Mouse (Mus musculus): ENCODE data around the gene Pitpnm2.

DNA sequence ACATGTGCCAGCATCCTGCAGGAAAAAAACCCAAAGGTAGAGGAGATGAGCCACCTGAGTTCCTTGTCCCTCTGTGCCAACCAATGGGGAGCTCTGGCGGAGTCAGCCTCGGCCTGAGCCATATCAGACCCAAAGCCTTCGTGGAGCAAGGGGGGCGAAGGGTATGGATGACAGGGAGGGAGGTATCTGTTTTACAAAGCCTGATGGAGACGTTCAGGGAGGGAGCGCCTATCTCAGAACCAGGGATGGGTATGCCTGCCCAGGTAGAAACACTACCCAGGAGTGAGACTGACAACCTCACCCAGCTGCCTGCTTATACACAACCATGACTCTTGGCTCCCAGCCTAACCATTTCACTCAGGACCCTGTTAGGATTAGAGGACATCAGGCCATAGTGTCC is 33.2 kb downstream of the Pitpnm2 start:
- TF ChIP-seq MAX (IDR thresholded peaks at IDR 0.05; ENCODE audit: low read depth) (no peak), POLR2AphosphoS2 (IDR thresholded peaks at IDR 0.05; ENCODE audit: insufficient read length, low read depth) (no peak), MYOG (IDR thresholded peaks at IDR 0.05; ENCODE audit: control insufficient read depth in 1 of 3, insufficient read depth in 1 of 3, insufficient read length in 2 of 3, low read depth in 2 of 3) (no peak), USF1 (IDR thresholded peaks at IDR 0.05; ENCODE audit: low read depth) (no peak), POLR2A (IDR thresholded peaks at IDR 0.05; ENCODE audit: insufficient read length, low read depth) (no peak), E2F4 (IDR thresholded peaks at IDR 0.05; ENCODE audit: insufficient read depth) (no peak), TCF12 (IDR thresholded peaks at IDR 0.05; ENCODE audit: insufficient read depth, poor library complexity, severe bottlenecking) (no peak), CEBPB (IDR thresholded peaks at IDR 0.05; ENCODE audit: insufficient read depth, poor library complexity, severe bottlenecking) (no peak), REST (IDR thresholded peaks at IDR 0.05; ENCODE audit: insufficient read depth, insufficient read length) (no peak), SRF (IDR thresholded peaks at IDR 0.05; ENCODE audit: control insufficient read depth, insufficient read length, low read depth) (no peak)
